Mouse (Mus musculus) testis, adult 2 months (tissue): ENCODE results near the gene Trim33. TPM values are rescaled to one million over a fixed set of nuclear protein-coding genes. Genes with fewer than 3 reads are reported as not detected.

Source experiments
- H3K27ac ChIP-seq: fragments of 200-500 bp; 2 replicates; pipeline ENCODE4 v1.5.1; 2012; ENCODE audit warnings: low read depth, low read length; ENCODE audit not compliant: control insufficient read depth, insufficient read depth
- H3K27me3 ChIP-seq: fragments of 200-500 bp; 2 replicates; pipeline ENCODE4 v1.6.1; 2012; ENCODE audit warnings: mild to moderate bottlenecking, low read length, moderate library complexity; ENCODE audit not compliant: control insufficient read depth, insufficient read depth
- H3K36me3 ChIP-seq: fragments of 200-500 bp; 2 replicates; pipeline ENCODE4 v1.6.1; 2012; ENCODE audit warnings: mild to moderate bottlenecking, low read length; ENCODE audit not compliant: control insufficient read depth, insufficient read depth
- H3K4me1 ChIP-seq: fragments of 200-500 bp; 2 replicates; pipeline ENCODE4 v1.6.1; 2012; ENCODE audit warnings: low read length; ENCODE audit not compliant: control insufficient read depth, insufficient read depth
- H3K4me3 ChIP-seq: fragments of 200-500 bp; 2 replicates; pipeline ENCODE4 v1.5.1; 2012; ENCODE audit warnings: low read depth, mild to moderate bottlenecking, low read length, moderate library complexity, mixed read lengths; ENCODE audit not compliant: control insufficient read depth
- CTCF ChIP-seq: fragments of 200-500 bp; IDR thresholded peaks from 2 replicates; pipeline ENCODE4 v1.5.1; 2012; ENCODE audit warnings: low read depth, mild to moderate bottlenecking, inconsistent platforms, low read length, moderate library complexity; ENCODE audit not compliant: control insufficient read depth, insufficient read depth, insufficient replicate concordance
- POLR2A ChIP-seq: fragments of 200-500 bp; IDR thresholded peaks from 2 replicates; pipeline ENCODE4 v1.6.1; 2012; ENCODE audit warnings: low read depth, mild to moderate bottlenecking, inconsistent platforms, low read length, moderate library complexity; ENCODE audit not compliant: control insufficient read depth
- polyA plus RNA-seq: library from polyadenylated mRNA; depleted of rRNA; stranded (reverse); fragments of >200 nt; gene quantifications from 2 replicates; pipeline ENCODE4 v1.2.3, GENCODE M21; 2012

The Trim33 gene
- polyA plus RNA-seq, 1 experiment: 26.0 TPM

DNA sequence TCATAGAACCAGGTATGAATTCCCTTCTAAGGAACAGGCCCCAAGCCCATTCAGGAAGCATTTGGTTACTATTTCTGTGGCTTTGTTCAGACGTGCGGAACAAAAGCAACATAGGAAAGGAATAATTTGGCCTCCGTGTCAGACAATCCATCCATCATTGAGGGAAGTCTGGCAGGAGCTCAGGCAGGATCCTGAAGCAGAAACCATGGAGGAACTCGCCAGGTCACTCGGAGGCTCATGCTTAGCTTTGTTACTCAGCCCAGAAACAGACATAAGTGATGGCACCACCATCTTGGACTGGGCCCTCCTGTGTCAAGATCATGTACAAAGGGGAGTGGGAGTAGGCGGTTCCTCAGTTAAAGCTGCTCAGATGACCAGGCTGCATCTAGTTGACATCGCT is 82.1 kb downstream of the Trim33 start:
- H3K4me1 ChIP-seq: no peaks in the 10 kb centered on the region
- TF ChIP-seq CTCF (no peak), POLR2A (no peak)
- H3K36me3 ChIP-seq: no peaks in the 10 kb centered on the region
- no peak overlapping the region for H3K27ac ChIP-seq
- no peaks in the 10 kb centered on the region for H3K27me3 ChIP-seq
- H3K4me3 ChIP-seq: no peak overlapping the region

DNA sequence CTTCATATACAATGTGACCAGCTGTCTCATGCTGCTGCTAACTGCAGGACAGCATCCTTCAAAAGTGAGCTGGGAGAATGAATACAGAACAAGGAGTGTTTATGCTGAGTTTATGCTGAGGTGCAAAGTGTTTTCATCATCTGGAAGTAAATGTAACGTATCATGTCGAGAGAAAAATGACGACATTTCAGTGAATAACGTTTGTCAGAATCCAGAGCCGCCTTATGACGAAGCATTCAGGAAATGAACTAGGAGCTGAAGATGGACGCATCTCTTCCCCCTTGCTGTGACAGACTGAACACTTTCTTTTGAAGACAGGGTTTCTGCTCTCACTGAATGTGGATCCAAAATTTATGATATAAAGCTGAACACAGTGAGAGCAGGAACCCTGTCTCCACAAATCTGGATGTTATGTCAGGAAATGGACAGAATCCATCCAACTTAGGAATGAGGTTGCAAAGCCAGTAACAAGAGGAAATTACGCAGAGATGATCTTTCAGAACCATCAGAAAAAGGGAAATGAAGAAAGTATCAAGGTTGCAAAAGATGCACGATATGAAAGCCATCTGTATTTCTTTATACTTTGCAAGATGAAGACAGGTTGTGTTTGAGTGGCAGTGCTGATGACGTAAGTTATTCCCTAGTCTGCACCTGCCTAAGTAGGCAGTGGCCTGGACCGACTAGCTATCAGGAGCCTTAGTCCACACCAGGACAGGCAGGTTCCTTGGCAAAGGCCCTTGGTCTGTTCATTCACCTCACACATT is 85.3 kb downstream of the Trim33 start:
- Histone ChIP-seq H3K27ac (no peak overlapping the region), H3K27me3 (no peaks in the 10 kb centered on the region), H3K4me1 (no peaks in the 10 kb centered on the region), H3K4me3 (no peak overlapping the region), H3K36me3 (no peaks in the 10 kb centered on the region)
- TF ChIP-seq CTCF (no peak), POLR2A (no peak)

DNA sequence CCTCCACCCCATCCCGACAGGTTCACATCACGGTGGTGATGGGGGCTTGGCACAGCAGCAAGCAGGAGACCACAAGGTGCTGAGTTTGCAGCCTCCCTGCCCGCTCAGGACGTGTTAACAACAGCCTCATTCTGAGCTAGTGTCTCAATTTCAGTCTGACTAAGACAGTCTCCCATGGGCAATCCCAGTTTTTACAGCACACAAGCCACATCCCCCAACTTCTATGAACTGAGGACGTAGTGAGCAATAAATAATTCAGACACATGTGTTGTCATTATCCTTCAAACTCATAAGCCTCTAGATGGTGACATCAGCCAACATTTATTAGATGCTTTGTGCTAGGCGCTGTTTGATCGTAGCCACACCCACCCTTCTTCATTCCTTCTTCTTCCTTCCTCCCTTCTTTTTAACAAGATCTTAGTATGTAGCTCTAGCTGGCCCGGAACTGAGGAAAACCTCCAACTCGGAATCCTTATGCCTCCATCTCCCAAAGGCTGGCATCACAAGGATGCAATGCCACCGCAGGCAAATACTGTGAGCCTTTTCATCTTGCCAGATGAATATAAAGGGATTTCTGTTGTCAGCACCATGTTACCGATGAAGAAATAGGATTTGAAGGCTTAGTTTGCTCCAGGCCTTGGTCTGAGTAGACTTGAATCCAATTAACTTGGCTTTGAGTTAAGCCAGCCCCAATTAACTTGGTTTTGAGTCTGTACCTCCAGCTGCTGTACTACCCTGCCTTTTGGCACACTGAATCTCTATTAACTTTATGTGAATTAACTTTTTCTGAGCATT is 88.3 kb downstream of the Trim33 start:
- Histone ChIP-seq H3K27ac (no peak overlapping the region), H3K27me3 (no peaks in the 10 kb centered on the region), H3K4me3 (no peak overlapping the region), H3K36me3 (no peaks in the 10 kb centered on the region), H3K4me1 (no peaks in the 10 kb centered on the region)
- no peak for TF ChIP-seq POLR2A
- TF ChIP-seq CTCF: no peak

DNA sequence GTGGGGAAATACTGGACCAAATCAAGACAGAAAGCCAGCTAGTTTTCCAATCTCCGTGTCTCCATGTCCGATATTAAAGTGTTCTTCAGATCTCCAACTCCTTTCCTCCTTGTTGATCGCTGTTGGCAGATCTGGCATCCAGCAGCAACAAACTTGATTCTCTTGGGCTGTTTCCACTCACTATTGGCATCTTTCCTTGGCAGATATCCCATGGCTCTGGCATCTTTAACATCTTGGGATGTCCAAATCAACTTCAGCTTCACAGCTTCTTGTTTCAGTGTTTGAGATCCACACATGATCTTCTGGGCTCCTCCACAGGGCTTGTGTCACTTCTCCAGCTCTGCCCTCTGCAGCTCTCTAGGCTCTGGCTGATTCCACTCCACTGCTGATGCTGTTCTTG is 89.6 kb downstream of the Trim33 start:
- Histone ChIP-seq H3K4me1 (no peaks in the 10 kb centered on the region), H3K27ac (no peak overlapping the region), H3K27me3 (no peaks in the 10 kb centered on the region), H3K4me3 (no peak overlapping the region), H3K36me3 (no peaks in the 10 kb centered on the region)
- no peak for TF ChIP-seq POLR2A
- TF ChIP-seq CTCF: no peak

DNA sequence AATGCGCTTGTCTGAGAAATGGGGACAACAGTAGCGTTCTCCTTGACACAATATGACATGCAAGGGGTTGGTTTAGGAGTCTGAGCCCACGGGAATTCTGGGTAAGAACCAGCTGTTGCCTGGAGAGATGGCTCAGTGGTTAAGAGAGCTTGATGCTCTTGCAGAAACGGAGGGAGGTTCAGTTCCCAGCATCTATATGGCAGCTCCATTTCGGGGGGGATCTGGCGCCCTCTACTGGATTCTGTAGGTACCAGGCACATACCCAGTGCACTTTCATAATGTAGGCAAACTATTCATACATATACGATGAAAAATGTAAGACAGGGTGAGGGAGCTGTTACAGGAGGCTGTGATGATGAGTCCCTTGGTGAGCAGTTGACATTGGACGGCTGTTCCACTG is 94.9 kb downstream of the Trim33 start:
- no peak overlapping the region for H3K4me3 ChIP-seq

DNA sequence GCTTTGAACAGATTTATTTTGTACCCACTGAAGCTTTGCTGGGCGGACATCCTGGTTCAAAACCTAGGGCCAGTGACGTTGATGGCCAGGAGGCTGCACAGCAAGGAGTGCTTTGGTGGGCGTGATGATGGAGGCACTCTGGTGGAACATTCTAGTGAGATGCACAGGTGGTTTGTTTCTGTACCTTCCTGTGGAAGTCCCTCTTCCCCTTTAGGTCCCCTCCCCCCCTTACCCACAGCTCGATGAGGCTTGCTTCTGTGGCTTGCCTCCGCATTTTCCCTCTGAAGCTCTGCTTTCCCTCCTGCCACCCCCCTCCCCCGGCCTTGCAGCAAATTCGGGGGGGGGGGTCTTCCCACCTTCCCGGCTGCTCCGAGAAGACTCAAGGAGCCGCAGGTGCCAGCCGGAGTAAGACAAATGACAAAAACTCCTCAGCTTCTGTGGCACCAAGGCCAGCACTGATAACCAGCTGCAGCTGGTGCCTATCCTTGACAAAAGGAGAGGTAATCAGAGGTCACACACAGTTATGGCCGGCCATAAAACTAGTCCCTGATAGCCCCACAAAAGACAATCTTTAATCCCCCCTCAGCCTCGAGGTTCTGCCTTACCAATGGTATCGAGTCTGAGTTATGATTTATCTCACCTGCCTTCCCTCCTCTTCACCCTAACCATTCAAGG is 96.2 kb downstream of the Trim33 start:
- no peak for TF ChIP-seq POLR2A
- no peak for TF ChIP-seq CTCF
- no peak overlapping the region for H3K27ac ChIP-seq
- no peaks in the 10 kb centered on the region for H3K4me1 ChIP-seq
- H3K36me3 ChIP-seq: no peaks in the 10 kb centered on the region
- H3K27me3 ChIP-seq: no peaks in the 10 kb centered on the region
- H3K4me3 ChIP-seq: no peak overlapping the region

More for the DNA sequence above, 94.9 kb downstream of the Trim33 start:
- no peaks in the 10 kb centered on the region for H3K27me3 ChIP-seq
- no peaks in the 10 kb centered on the region for H3K36me3 ChIP-seq
- H3K4me1 ChIP-seq: no peaks in the 10 kb centered on the region
- no peak overlapping the region for H3K27ac ChIP-seq
- TF ChIP-seq CTCF: peak; percentile 71; the same call in 1 of the 2 replicates
- TF ChIP-seq POLR2A: no peak

DNA sequence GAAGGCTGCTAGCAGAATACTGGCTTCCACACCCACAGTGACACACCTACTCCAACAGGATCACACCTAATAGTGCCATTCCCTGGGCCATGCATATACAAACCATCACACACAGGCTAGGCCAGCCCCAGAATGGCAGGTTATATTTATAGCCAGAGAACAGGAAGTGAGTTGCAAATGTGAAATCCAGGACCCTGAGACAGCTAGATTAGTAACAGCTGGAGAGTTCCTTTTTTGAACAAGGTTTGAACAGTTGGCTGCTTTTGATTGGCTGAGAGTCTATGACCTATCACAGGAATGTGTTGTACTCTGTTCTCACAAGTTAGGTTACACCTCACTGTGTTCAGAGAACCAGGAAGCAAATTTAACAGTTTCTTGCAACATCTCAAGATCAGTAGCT is 98.9 kb downstream of the Trim33 start:
- Histone ChIP-seq H3K4me3 (no peak overlapping the region), H3K36me3 (no peaks in the 10 kb centered on the region), H3K27ac (no peak overlapping the region), H3K4me1 (no peaks in the 10 kb centered on the region; the same call in 1 of the 2 replicates), H3K27me3 (no peaks in the 10 kb centered on the region)
- TF ChIP-seq POLR2A (no peak), CTCF (no peak)
